Mouse (Mus musculus) liver, adult 2 months (tissue): ENCODE measurements around the gene Siglece. TPM values are rescaled to one million over a fixed set of nuclear protein-coding genes. Genes with fewer than 3 reads are reported as not detected.

Source experiments
- DNase-seq: peaks from one replicate; pipeline ENCODE4 v3.0.0-alpha.2; 2011; ENCODE audit warnings: low read depth, low spot score; ENCODE audit errors: extremely low read depth
- H3K27ac ChIP-seq: fragments of 200-500 bp; replicated peaks from 2 replicates; pipeline ENCODE4 v1.5.1; 2012; ENCODE audit warnings: low read depth, mild to moderate bottlenecking, control low read depth, inconsistent platforms, low read length; ENCODE audit not compliant: insufficient read depth
- H3K27me3 ChIP-seq: fragments of 200-500 bp; 2 replicates; pipeline ENCODE4 v1.6.1; 2012; ENCODE audit warnings: mild to moderate bottlenecking, moderate library complexity, low read length, inconsistent platforms; ENCODE audit not compliant: control insufficient read depth, insufficient read depth
- H3K36me3 ChIP-seq: fragments of 200-500 bp; 2 replicates; pipeline ENCODE4 v1.6.1; 2012; ENCODE audit warnings: low read length, inconsistent platforms; ENCODE audit not compliant: control insufficient read depth, insufficient read depth
- H3K4me1 ChIP-seq: fragments of 200-500 bp; 2 replicates; pipeline ENCODE4 v1.6.1; 2011; ENCODE audit warnings: low read length; ENCODE audit not compliant: control insufficient read depth, insufficient read depth
- H3K4me3 ChIP-seq: fragments of 200-500 bp; 2 replicates; pipeline ENCODE4 v1.5.1; 2011; ENCODE audit warnings: low read depth, mild to moderate bottlenecking, control low read depth, low read length, moderate library complexity; ENCODE audit not compliant: insufficient read depth
- H3K79me2 ChIP-seq: fragments of 200-500 bp; 2 replicates; pipeline ENCODE4 v1.6.1; 2012; ENCODE audit warnings: inconsistent platforms, mild to moderate bottlenecking, low read length, moderate library complexity; ENCODE audit not compliant: control insufficient read depth, insufficient read depth
- H3K9ac ChIP-seq: fragments of 200-500 bp; 2 replicates; pipeline ENCODE4 v1.6.1; 2012; ENCODE audit warnings: low read depth, mild to moderate bottlenecking, control low read depth, inconsistent platforms, low read length
- CTCF ChIP-seq: fragments of 200-500 bp; IDR thresholded peaks from 2 replicates; pipeline ENCODE4 v1.5.1; 2011; ENCODE audit warnings: low read depth, low read length, control low read depth
- POLR2A ChIP-seq: fragments of 200-500 bp; IDR thresholded peaks from 2 replicates; pipeline ENCODE4 v1.6.1; 2011; ENCODE audit warnings: low read length, control low read depth; ENCODE audit not compliant: insufficient read depth; ENCODE audit errors: extremely low read depth
- WGBS: fragments of 180-500 bp; shearing (Covaris S2); methylation state at CpG from one replicate; pipeline ENCODE4 v1.1.7; 2018; 5-methylcytosine and 5-hydroxymethylcytosine counted together
- polyA plus RNA-seq: library from polyadenylated mRNA; depleted of rRNA; stranded (reverse); fragments of >200 nt; gene quantifications from 2 replicates; pipeline ENCODE4 v1.2.3, GENCODE M21; 2012
- total RNA-seq: library from RNA; depleted of rRNA; stranded (reverse); fragments of >200 nt; gene quantifications from 2 replicates; pipeline ENCODE4 v1.2.3, GENCODE M21; 2014

Gene Siglece
- total and polyA plus RNA-seq, 2 experiments, result 2.1 to 4.5 TPM

DNA sequence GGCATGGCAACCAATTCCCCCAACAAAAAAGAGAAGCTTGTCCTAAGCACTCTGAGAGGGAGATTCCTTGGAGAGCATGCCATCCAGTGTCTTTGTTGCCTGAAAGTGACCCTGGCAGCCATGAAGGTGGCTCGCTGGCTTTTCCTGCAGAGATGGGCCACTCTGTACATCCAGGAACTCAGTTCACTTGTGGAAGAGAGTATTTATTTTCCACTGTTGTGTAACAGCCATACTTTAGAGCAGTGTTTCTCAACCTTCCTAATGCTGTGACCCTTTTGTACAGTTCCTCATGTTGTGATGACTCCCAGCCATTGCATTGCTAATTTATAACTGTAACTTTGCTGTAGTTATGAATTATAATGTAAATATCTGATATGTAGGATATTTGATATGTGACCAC is 22.8 kb downstream of the Siglece start:
- Histone ChIP-seq H3K27ac (no peak overlapping the region), H3K79me2 (no peaks in the 10 kb centered on the region), H3K9ac (no peak overlapping the region), H3K4me1 (no peaks in the 10 kb centered on the region), H3K27me3 (no peaks in the 10 kb centered on the region; the same call in 1 of the 2 replicates), H3K4me3 (no peak overlapping the region), H3K36me3 (no peaks in the 10 kb centered on the region)
- 74% methylated on average over 1 of the region's 1 CpGs for WGBS
- DNase-seq, result no peak
- TF ChIP-seq CTCF (no peak), POLR2A (no peak)

GRCm38 (mm10) chr7:43636194-43636593 is 23.8 kb downstream of the Siglece start:
- H3K27me3 ChIP-seq, result no peaks in the 10 kb centered on the region; the same call in 1 of the 2 replicates
- no peak overlapping the region for H3K9ac ChIP-seq
- TF ChIP-seq POLR2A (no peak), CTCF (no peak)
- H3K36me3 ChIP-seq, result no peaks in the 10 kb centered on the region
- H3K4me3 ChIP-seq, result no peak overlapping the region
- 58% methylated on average over 2 of the region's 2 CpGs for WGBS
- H3K79me2 ChIP-seq, result no peaks in the 10 kb centered on the region
- H3K4me1 ChIP-seq, result no peaks in the 10 kb centered on the region
- DNase-seq, result no peak
- H3K27ac ChIP-seq, result no peak overlapping the region

DNA sequence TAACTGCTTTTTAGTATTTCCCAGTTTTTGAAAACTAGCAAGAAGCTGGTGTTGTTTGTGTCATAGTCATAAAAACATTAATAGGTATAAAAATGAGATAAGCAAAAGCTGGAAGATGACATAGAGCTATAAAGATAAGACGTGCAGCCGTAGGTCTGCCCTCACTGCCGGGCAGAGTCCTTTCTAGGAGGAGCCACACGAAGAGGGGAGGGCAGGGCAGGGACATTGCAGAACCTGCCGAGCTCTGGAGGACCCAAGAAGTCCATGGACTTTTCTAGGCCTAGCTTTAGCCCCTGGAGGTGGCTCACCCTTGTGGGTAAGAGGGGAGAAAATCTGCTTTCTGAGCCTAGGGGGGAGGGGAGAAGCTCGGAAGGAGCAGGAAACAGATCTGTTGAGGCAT is 25.5 kb downstream of the Siglece start, which contains the start of gene Ceacam18:
Gene Ceacam18 (plus strand): TSS at position 208 of the 400 bp plus-strand sequence.
- Histone ChIP-seq H3K27ac (no peak within 1 kb of the TSS), H3K9ac (no peak within 1 kb of the TSS), H3K27me3 (no peaks in the 10 kb centered on the region; the same call in 1 of the 2 replicates), H3K4me1 (no peaks in the 10 kb centered on the region), H3K79me2 (no peaks in the 10 kb centered on the region), H3K4me3 (no peak within 1 kb of the TSS), H3K36me3 (no peaks in the 10 kb centered on the region)
- no peak for TF ChIP-seq POLR2A
- TF ChIP-seq CTCF, result no peak
- 46% methylated on average over 6 of the region's 6 CpGs for WGBS
- DNase-seq, result no peak

DNA sequence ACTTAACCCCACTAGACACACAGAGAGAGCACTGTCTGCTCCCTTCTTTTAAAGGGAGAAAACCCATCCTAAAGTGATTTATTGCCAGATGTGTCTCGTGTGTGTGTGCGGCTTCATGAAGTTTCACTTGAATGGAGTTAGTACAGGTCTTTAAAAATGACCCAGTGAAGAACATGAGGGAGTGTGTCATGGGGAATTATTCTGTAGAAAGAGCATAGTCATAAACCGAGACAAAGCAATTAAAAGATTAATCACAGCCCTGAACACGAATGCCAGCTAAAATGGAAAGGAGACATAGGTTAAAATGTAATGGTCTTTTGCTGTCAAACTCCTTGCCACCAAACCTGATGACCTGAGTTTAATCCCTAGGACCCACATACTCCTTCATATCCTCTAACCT is 26.0 kb downstream of the Siglece start:
- Histone ChIP-seq H3K4me1 (no peaks in the 10 kb centered on the region), H3K27me3 (no peaks in the 10 kb centered on the region; the same call in 1 of the 2 replicates), H3K79me2 (no peaks in the 10 kb centered on the region), H3K36me3 (no peaks in the 10 kb centered on the region), H3K4me3 (no peak overlapping the region), H3K9ac (no peak overlapping the region), H3K27ac (no peak overlapping the region)
- TF ChIP-seq POLR2A, result no peak
- no peak for TF ChIP-seq CTCF
- no peak for DNase-seq
- WGBS, result 77% methylated on average over 4 of the region's 4 CpGs

- Histone ChIP-seq H3K79me2 (no peaks in the 10 kb centered on the region), H3K27me3 (no peaks in the 10 kb centered on the region), H3K36me3 (no peaks in the 10 kb centered on the region), H3K9ac (no peak overlapping the region), H3K27ac (no peak overlapping the region), H3K4me1 (no peaks in the 10 kb centered on the region; the same call in 1 of the 2 replicates), H3K4me3 (no peak overlapping the region)
- TF ChIP-seq POLR2A (no peak), CTCF (no peak)
- no peak for DNase-seq
- 73% methylated on average over 8 of the region's 8 CpGs for WGBS
Observed at GRCm38 (mm10) chr7:43625794-43626422, 34.1 kb downstream of the Siglece start.

DNA sequence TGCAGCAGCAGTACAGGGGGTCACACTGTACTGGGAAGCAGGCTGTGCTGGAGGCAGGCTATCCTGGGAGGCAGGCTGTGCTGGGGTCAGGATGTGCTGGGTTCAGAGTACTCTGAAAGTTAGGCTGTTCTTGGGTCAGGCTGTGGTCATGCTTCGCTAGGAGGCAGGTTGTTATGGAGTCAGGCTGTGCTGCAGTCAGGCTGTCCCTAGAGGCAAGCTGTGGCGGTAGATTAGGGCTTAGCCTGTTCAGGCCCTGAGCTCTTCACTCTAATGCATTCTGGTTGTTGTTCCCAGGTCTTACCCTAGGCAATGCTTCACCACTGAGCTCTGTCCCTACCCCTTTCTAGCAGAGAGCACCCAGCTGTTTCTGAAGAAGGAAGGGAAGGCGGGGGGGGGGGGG is 34.9 kb downstream of the Siglece start:
- H3K27ac ChIP-seq, result no peak overlapping the region
- 90% methylated on average over 3 of the region's 3 CpGs for WGBS
- DNase-seq, result no peak
- H3K4me1 ChIP-seq, result no peaks in the 10 kb centered on the region; the same call in 1 of the 2 replicates
- no peaks in the 10 kb centered on the region for H3K79me2 ChIP-seq
- H3K9ac ChIP-seq, result no peak overlapping the region
- TF ChIP-seq POLR2A (no peak), CTCF (no peak)
- H3K27me3 ChIP-seq, result no peaks in the 10 kb centered on the region
- no peaks in the 10 kb centered on the region for H3K36me3 ChIP-seq
- H3K4me3 ChIP-seq, result no peak overlapping the region
